Mouse (Mus musculus): ENCODE measurements at regions not wholly inside any gene's neighbourhood (a gene's known extent, or its start where the extent isn't known, plus 50 kb on each side); places are given as distances from the start of the nearest gene placed in this dataset.
"Not testable (repeated sequence)": the region's sequence is repeated elsewhere in the genome, so short reads cannot be mapped to it uniquely, and the experiment has no call there.

DNA sequence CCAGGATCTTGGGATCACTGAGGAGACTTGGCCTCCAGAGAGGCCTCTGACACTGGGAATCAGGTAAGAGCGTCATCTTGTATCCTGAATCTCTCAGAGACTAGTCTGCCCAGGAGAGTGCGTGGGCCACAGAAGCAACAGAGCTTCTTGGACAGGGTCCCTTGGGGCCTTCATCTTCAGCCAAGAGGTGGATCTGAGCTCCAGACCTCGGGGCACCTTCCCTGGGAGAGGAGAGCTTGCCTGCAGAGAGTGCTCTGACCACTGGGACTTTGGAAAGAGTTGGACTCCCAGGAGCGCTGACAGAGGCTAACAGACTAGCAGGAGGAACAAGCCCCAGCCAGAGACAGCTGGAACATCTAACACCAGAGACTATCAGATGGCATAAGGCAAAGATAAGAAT lies 73.9 kb upstream of the Gm15319 start:
- peak; percentile 8 for DNase-seq (ENCODE audit: extremely low spot score, low spot score)
- not testable (repeated sequence) for H3K27me3 ChIP-seq (ENCODE audit: poor library complexity, severe bottlenecking); H3K36me3 ChIP-seq (replicated peaks); H3K9me3 ChIP-seq; H3K4me3 ChIP-seq; H3K27ac ChIP-seq; H3K4me1 ChIP-seq
- WGBS, result 69% methylated on average over 4 of the region's 4 CpGs

DNA sequence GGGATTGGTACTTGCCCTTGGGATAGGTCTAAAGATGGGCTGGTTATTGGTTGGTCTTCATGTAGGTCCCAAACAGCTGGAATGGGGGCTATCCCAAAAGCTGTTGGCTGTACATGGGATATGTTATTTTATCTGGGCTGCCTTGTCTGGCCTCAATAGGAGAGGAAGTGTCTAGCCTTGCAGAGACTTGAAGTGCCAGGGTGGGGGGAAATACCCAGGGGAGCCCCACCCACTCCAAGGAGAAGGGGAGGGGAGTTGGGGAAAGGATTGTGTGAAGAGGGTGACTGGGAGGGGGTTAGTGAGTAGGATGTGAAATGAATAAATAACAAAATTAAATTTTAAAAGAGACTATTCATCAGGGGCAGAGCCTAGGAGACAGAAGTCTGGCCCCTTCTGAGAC lies 70.2 kb upstream of the Gm15319 start:
- H3K36me3 ChIP-seq (replicated peaks); H3K9me3 ChIP-seq; DNase-seq (ENCODE audit: extremely low spot score, low spot score); H3K27ac ChIP-seq; H3K27me3 ChIP-seq (ENCODE audit: poor library complexity, severe bottlenecking); H3K4me1 ChIP-seq; H3K4me3 ChIP-seq: not testable (repeated sequence)

DNA sequence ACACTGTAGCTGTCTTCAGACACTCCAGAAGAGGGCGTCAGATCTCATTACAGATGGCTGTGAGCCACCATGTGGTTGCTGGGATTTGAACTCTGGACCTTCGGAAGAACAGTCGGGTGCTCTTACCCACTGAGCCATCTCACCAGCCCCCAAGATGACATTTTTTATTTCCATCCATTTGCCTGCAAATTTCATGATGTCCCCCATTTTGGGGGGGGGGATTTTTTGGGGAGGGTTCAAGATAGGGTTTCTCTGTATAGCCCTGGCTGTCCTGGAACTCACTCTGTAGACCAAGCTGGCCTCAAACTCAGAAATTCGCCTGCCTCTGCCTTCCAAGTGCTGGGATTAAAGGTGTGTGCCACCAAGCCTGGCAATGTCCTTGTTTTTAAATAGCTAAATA lies 66.5 kb upstream of the Gm15319 start:
- not testable (repeated sequence) for DNase-seq (ENCODE audit: extremely low spot score, low spot score)

DNA sequence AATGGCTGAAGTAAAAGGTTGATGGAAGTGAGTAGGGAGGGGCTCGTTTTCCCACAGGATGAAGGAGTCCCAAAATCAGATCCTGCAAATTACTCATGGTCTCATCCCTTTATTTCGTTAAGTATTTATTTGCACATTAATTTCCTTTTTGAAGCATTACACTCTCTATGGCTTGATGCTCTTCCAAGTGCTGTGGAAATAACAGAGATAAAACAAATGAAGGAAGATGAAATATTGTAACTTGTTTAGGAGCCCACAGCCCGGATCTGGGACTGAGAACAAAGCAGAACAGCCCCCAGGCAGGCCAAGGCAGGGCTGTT lies 61.9 kb upstream of the Gm15319 start:
- H3K27me3 ChIP-seq (ENCODE audit: poor library complexity, severe bottlenecking); H3K9me3 ChIP-seq; H3K36me3 ChIP-seq (replicated peaks); H3K4me1 ChIP-seq: not testable (repeated sequence)
- DNase-seq (ENCODE audit: extremely low spot score, low spot score), result peak; percentile 12
- 44% methylated on average over 3 of the region's 3 CpGs for WGBS
- Histone ChIP-seq H3K4me3 (peak overlapping the region; percentile 53), H3K27ac (peak overlapping the region; percentile 86)

More for the DNA sequence above, 66.5 kb upstream of the Gm15319 start:
- H3K27ac ChIP-seq; H3K9me3 ChIP-seq; H3K4me3 ChIP-seq; H3K4me1 ChIP-seq; H3K36me3 ChIP-seq (replicated peaks); H3K27me3 ChIP-seq (ENCODE audit: poor library complexity, severe bottlenecking): not testable (repeated sequence)
- 80% methylated on average over 4 of the region's 4 CpGs for WGBS

DNA sequence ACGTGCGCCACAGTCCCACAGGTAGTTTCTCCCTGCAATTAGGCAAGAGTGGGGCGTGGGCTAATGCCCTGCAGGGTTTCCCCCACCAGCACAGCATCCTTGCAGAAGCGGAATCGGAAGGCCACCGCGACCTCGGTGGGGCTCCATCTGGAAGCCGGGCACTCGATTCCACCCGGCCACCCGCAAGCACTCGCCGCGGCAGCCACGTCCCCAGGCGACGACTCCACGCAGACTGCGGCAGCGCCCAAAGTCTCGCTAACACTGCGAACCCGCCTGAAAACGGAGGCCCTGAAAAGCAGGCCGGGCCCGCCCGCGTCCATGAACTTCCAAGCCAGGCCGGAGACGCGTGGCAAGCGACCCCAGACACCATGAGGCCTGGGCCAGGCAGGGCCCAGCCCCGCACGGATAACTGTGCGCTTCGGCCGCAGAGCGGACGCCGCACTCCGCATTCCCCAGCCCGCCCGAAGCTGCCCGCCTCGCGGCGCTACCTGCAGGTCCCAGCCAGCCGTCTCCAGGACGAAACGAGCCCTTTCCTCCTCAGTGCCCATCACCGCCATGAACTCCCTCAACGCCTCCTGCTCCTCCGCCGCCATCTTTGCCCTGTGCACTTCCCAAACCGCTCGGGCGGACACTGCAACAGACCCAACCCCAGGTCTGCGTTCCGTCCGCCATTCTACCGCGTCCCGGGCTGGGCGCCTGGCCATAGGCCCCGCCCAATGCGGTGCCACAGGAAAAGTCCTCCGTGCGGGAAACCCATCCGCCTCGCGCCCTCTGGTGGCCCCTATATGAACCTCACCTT lies 61.3 kb upstream of the Gm15319 start:
- not testable (repeated sequence) for H3K9me3 ChIP-seq; H3K4me1 ChIP-seq; H3K27me3 ChIP-seq (ENCODE audit: poor library complexity, severe bottlenecking); H3K36me3 ChIP-seq (replicated peaks)
- WGBS, result 7% methylated on average over 62 of the region's 72 CpGs
- H3K27ac ChIP-seq, result peak overlapping the region; percentile 86
- peak; percentile 92 for DNase-seq (ENCODE audit: extremely low spot score, low spot score)
- peak overlapping the region; percentile 53 for H3K4me3 ChIP-seq

DNA sequence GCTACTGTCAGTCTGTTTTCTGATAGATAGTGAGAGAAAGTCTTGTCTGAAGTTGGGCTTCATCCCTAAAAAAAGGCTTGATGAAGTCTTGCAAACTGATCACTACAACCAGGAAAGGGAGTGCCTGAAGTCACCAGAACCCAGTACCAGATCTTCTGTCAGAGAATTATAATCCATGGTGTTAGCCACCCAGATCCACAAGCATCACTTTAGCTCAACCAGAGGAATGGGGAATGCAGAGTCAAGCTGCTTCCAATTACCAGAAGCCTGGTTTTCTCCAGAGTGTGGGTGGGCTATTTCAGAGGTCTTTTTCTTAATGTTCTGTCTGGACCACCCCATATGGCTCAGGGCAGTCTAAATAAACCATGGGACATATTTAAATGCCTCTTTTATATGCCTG lies 57.8 kb upstream of the Gm15319 start:
- not testable (repeated sequence) for H3K4me3 ChIP-seq; H3K27ac ChIP-seq; H3K36me3 ChIP-seq (replicated peaks); DNase-seq (ENCODE audit: extremely low spot score, low spot score); H3K4me1 ChIP-seq; H3K27me3 ChIP-seq (ENCODE audit: poor library complexity, severe bottlenecking); H3K9me3 ChIP-seq
